Mouse (Mus musculus) heart, postnatal 0 days (tissue): Measurements from ENCODE around the gene Cd40. TPM values are rescaled to one million over a fixed set of nuclear protein-coding genes. Genes with fewer than 3 reads are reported as not detected.

Experiments
- ATAC-seq: fragments of 200-750 bp; cut with Nextera tagmentation; 2 replicates; pipeline ENCODE4 v1.8.0; 2017; ENCODE audit warnings: low read depth, moderate number of reproducible peaks, moderate library complexity; ENCODE audit not compliant: insufficient read depth
- DNase-seq: peaks from one replicate; pipeline ENCODE4 v3.0.0-alpha.2; 2016; ENCODE audit warnings: low spot score
- H3K27ac ChIP-seq: fragments of 300-500 bp; sonication (generic); 2 replicates; pipeline ENCODE4 v1.5.1; 2014; ENCODE audit warnings: low read depth, mild to moderate bottlenecking
- H3K27me3 ChIP-seq: fragments of 300-500 bp; sonication (generic); 2 replicates; pipeline ENCODE4 v1.6.1; 2014; ENCODE audit warnings: low read length, mixed read lengths; ENCODE audit not compliant: control insufficient read depth, insufficient read depth
- H3K36me3 ChIP-seq: fragments of 300-500 bp; sonication (generic); replicated peaks from 2 replicates; pipeline ENCODE4 v1.6.1; 2014; ENCODE audit warnings: low read length, mixed read lengths; ENCODE audit not compliant: control insufficient read depth, insufficient read depth
- H3K4me1 ChIP-seq: fragments of 300-500 bp; sonication (generic); 2 replicates; pipeline ENCODE4 v1.6.1; 2014; ENCODE audit warnings: antibody characterized with exemption; ENCODE audit not compliant: control insufficient read depth, insufficient read depth
- H3K4me2 ChIP-seq: fragments of 300-500 bp; sonication (generic); 2 replicates; pipeline ENCODE4 v1.6.1; 2014; ENCODE audit warnings: low read depth, mild to moderate bottlenecking, low read length, moderate library complexity
- H3K4me3 ChIP-seq: fragments of 300-500 bp; sonication (generic); 2 replicates; pipeline ENCODE4 v1.5.1; 2014; ENCODE audit warnings: low read depth, low read length
- H3K9ac ChIP-seq: fragments of 300-500 bp; sonication (generic); replicated peaks from 2 replicates; pipeline ENCODE4 v1.6.1; 2014; ENCODE audit warnings: low read depth, low read length, mixed read lengths
- H3K9me3 ChIP-seq: fragments of 300-500 bp; sonication (generic); replicated peaks from 2 replicates; pipeline ENCODE4 v1.6.1; 2016; ENCODE audit warnings: low read length; ENCODE audit not compliant: control insufficient read depth
- CTCF ChIP-seq: IDR thresholded peaks from 2 replicates; pipeline ENCODE4 v1.5.1; 2016; ENCODE audit warnings: antibody characterized with exemption, control low read depth, low read depth
- EP300 ChIP-seq: IDR thresholded peaks from 2 replicates; pipeline ENCODE4 v1.6.1; 2016; ENCODE audit warnings: antibody characterized with exemption, low read depth
- WGBS: fragments of 180-500 bp; shearing (Covaris S2); extraction: QIAGEN DNeasy Blood & Tissue Kit; methylation state at CpG from one replicate; pipeline ENCODE4 v1.1.7; 2014; 5-methylcytosine and 5-hydroxymethylcytosine counted together
- polyA plus RNA-seq: library from polyadenylated mRNA; unstranded; fragments of >200 nt; fragmentation: Nextera tagmentation; extraction: Ambion mirVana; gene quantifications from 2 replicates; pipeline ENCODE4 v1.2.1, GENCODE M21; 2015
- total RNA-seq: library from RNA; depleted of rRNA; stranded (reverse); fragments of >200 nt; gene quantifications from 2 replicates; pipeline ENCODE4 v1.2.3, GENCODE M21; 2014; ENCODE audit warnings: low replicate concordance; rRNA removed

Gene Cd40
- total RNA-seq (12.1 and 12.9 TPM in 2 replicates), polyA plus RNA-seq (5.1 and 6.7 TPM in 2 replicates)

DNA sequence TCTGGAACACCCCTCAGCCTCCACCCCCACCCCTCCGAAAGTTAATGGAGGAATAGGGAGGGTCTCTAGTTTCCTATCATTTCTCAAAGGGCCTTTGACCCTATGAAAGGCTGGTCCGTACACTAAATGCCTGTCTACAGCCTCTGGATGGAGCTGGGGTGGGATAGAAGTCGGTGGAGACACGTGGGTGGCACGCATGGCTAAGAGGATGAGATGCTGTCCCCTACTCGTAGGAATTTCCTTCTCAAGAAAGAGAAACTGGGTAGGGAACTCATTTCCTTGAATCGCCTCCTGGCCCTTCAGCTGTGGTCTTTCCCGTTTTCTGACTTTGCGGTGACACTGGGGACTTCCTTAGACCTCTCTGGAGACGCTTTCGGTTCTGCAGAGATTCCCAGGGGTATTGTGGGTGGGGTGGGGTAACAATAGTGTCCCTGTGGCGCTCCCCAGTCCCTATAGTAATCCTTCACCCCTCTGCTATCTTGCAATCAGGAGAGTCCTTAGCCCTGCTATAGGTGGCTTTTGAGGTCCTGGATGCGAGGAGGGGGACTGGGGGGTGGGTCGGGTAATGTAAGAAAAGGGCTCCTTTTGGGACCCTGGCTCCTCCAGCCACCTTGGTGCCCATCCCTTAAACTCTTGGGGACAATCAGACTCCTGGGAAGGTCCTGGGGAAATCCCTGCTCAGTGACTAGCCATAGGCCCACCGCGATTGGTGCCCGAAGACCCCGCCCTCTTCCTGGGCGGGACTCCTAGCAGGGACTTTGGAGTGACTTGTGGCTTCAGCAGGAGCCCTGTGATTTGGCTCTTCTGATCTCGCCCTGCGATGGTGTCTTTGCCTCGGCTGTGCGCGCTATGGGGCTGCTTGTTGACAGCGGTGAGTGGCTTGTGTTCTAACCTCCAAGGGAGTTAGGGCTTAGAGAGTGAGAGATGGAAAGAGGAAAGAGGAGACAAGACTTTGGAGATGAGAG, at the start of gene Cd40:
Gene Cd40 (plus strand): TSS at position 740 of the 965 bp plus-strand sequence.
- ATAC-seq (peak; percentile 87), DNase-seq (peak; percentile 43)
- Histone ChIP-seq H3K4me3 (peak within 1 kb of the TSS; percentile 37), H3K4me2 (peak within 1 kb of the TSS; percentile 62), H3K4me1 (peaks cover 7% of the 10 kb centered on the region), H3K9ac (peak within 1 kb of the TSS; percentile 45; the same call in 1 of the 2 replicates), H3K9me3 (0 out of 2 replicates have a peak, but pooled peaks cover 5% of the 10 kb centered on the region), H3K36me3 (no peaks in the 10 kb centered on the region), H3K27me3 (peaks cover 17% of the 10 kb centered on the region; the same call in 1 of the 2 replicates), H3K27ac (no peak within 1 kb of the TSS)
- TF ChIP-seq CTCF (no peak), EP300 (no peak)
- 11% methylated on average over 25 of the region's 25 CpGs for WGBS

DNA sequence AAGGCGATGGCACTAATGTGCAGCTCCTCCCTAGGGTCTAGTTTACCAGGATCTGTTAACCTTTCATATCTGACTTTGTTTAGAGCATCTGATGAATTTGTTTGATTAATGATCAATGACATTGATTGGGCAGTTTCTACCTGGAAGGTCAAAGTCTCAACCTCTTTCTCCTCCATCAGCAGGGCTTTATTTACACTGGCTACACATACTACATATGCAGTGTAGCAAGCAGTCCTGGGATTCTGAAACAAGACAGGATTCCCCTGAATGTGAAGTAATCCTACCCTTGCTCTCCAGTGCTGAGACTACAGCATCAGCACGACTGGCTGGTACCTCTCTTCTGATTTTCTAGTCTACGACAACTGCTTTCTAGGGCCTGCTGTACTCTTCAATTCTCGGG, 48.6 kb upstream of the Cd40 start:
- Histone ChIP-seq H3K27me3 (no peaks in the 10 kb centered on the region), H3K9me3 (no peaks in the 10 kb centered on the region), H3K4me1 (no peaks in the 10 kb centered on the region), H3K27ac (no peak overlapping the region), H3K4me2 (no peak overlapping the region), H3K4me3 (no peak overlapping the region), H3K9ac (no peak overlapping the region), H3K36me3 (peaks cover 95% of the 10 kb centered on the region)
- 89% methylated on average over 4 of the region's 4 CpGs for WGBS
- no peak for ATAC-seq
- DNase-seq: no peak
- no peak for TF ChIP-seq EP300
- TF ChIP-seq CTCF: no peak

GRCm38 (mm10) chr2:165007986-165008385, 47.4 kb upstream of the Cd40 start:
- no peaks in the 10 kb centered on the region for H3K4me1 ChIP-seq
- WGBS: 92% methylated on average over 1 of the region's 1 CpGs
- H3K9me3 ChIP-seq: no peaks in the 10 kb centered on the region
- H3K9ac ChIP-seq: no peak overlapping the region
- no peak overlapping the region for H3K27ac ChIP-seq
- no peak for TF ChIP-seq CTCF
- no peak for TF ChIP-seq EP300
- DNase-seq (no peak), ATAC-seq (no peak)
- H3K36me3 ChIP-seq: peaks cover 95% of the 10 kb centered on the region
- no peaks in the 10 kb centered on the region for H3K27me3 ChIP-seq
- H3K4me2 ChIP-seq: no peak overlapping the region
- H3K4me3 ChIP-seq: no peak overlapping the region

DNA sequence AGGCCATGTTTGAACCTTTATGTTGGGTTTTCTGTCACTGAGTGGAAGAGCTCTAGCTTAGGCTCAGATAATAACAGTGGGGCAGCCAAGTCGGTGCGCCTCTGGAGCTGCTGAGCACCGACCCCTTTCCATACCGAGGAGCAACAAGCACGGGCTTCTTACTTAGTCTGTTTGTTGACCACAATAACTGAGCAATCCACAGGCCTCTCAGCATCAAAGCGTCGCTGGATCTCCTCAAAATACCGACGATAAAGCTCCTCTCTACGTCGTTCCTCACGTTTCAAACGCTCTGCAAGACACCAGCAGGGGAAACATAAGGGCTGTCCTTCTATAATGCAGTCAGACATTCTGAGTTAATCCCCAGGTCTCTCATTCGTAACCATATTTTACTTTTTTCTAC, 46.3 kb upstream of the Cd40 start:
- ATAC-seq (no peak), DNase-seq (no peak)
- WGBS: 95% methylated on average over 14 of the region's 14 CpGs
- Histone ChIP-seq H3K4me3 (no peak overlapping the region), H3K27me3 (no peaks in the 10 kb centered on the region), H3K9me3 (no peaks in the 10 kb centered on the region), H3K4me2 (no peak overlapping the region), H3K27ac (no peak overlapping the region), H3K9ac (no peak overlapping the region), H3K36me3 (peaks cover 86% of the 10 kb centered on the region), H3K4me1 (no peaks in the 10 kb centered on the region)
- TF ChIP-seq EP300: no peak
- TF ChIP-seq CTCF: no peak

DNA sequence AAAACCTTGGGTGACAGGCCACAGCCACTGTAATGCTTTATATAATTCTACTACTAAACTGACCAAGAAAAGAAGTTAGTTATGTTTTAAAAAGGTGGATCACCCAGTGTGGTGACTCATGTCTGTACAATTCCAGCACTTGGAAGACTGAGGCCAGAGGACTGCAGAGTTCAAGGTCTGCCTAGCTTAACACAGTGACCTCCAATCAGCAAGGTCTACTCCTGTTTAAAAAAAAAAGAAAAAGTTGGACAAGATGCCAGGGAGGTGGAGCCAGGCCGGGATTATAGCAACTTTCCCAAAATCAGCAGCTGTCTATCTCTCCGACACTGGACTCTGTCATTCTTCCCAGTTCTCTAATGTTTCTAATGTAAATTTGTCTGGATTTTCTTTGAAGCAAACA, 45.8 kb upstream of the Cd40 start:
- no peak for ATAC-seq
- no peak for TF ChIP-seq CTCF
- no peak for TF ChIP-seq EP300

More for the DNA sequence above, 45.8 kb upstream of the Cd40 start:
- 74% methylated on average over 2 of the region's 2 CpGs for WGBS
- Histone ChIP-seq H3K4me3 (no peak overlapping the region), H3K9ac (no peak overlapping the region), H3K27ac (no peak overlapping the region), H3K9me3 (no peaks in the 10 kb centered on the region), H3K4me1 (no peaks in the 10 kb centered on the region), H3K27me3 (no peaks in the 10 kb centered on the region), H3K36me3 (peaks cover 82% of the 10 kb centered on the region), H3K4me2 (no peak overlapping the region)
- DNase-seq: no peak
